In the genomic region with DNA sequence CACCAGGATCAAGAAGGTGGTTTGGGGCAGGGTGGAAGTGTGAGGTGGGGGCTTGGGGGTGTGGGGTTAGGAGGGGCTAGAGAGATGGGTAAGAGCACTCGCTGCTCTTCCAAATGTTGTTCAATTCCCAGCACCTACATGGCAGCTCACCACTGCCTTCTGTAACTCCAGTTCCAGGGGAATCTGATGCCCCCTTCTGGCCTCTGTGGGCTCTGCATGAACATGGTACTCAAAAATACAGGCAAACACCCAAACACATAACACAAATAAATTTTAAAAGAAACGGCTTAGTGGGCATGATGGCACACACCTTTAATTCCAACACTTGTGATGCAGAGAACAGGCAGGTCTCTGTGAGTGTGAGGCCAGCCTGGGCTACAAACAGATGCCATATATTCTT, we compare ENCODE assay signal across 11 mouse cellular contexts. TPM values are rescaled to one million over a fixed set of nuclear protein-coding genes. Genes with fewer than 3 reads are reported as not detected.
DNase-seq lines count a peak whose midpoint lies in the region; ATAC-seq and TF ChIP-seq lines count a peak whose summit lies in the region.
"Had no signal": no experiment of that assay in that cellular context is flagged by ENCODE, and none has a peak within 500 bp of the region (broad histone marks: within the 10 kb centered on the region; RNA-seq: fewer than 3 reads in every experiment).

No protein-coding gene starts in this region.

- H3K4me3 ChIP-seq in lung, adult 2 months (replicated peaks; ENCODE audit: extremely low read depth, low read depth, low read length): no peak overlapping the region
- H3K4me3 ChIP-seq: embryonic facial prominence, embryonic 13.5 days; neural tube, embryonic 12.5 days had no signal

- H3K4me1 ChIP-seq in lung, adult 2 months (ENCODE audit: control insufficient read depth, insufficient read depth, low read length): no peaks in the 10 kb centered on the region

- no peak for TF ChIP-seq POLR2A in lung, adult 2 months (IDR thresholded peaks at IDR 0.05; ENCODE audit: borderline replicate concordance, extremely low read depth, low read depth, low read length)

- peak; percentile 37 to 42 for DNase-seq in cerebellum, postnatal 10 days
- no peak for DNase-seq in lung, adult 2 months
- no peak for DNase-seq in lung, postnatal 25 days (ENCODE audit: low spot score)
- DNase-seq in embryo, embryonic 11 days: peak; percentile 51
- DNase-seq in thymus, postnatal 0 days (ENCODE audit: low spot score): peak; percentile 33
- DNase-seq in left cerebral cortex, adult 18-20 months (ENCODE audit: low spot score in 2 of 2): no peak
- DNase-seq in layer of hippocampus, postnatal 14 days (ENCODE audit: low spot score in 2 of 2): no peak

- peak; percentile 38; the same call in 1 of the 2 replicates for TF ChIP-seq CTCF in lung, adult 2 months (IDR thresholded peaks at IDR 0.05; ENCODE audit: insufficient read depth, low read length)

- WGBS in lung, adult 2 months: 45% methylated on average over 2 of the region's 2 CpGs

- ATAC-seq in cerebellum, adult (ENCODE audit: insufficient number of reproducible peaks, low FRiP score, low TSS enrichment): no peak

RNA-seq across cellular contexts. Expression of a gene that starts 3.8 kb away (rescaled TPM):
- polyA plus RNA-seq in lung, adult 2 months (2012; rRNA removed): 1.2 and 1.7 TPM in 2 replicates
- 0.79 and 1.4 TPM in 2 replicates for polyA plus RNA-seq in thymus, postnatal 0 days (2015; fragmentation: Nextera tagmentation; extraction: Ambion mirVana)
- total RNA-seq in left cerebral cortex, adult 18-20 months (2021): 1 to 10 TPM; 1.8 to 2.2 TPM
- 1 to 10 TPM; 2.8 to 2.9 TPM for total RNA-seq in layer of hippocampus, postnatal 14 days (2021)
- polyA plus RNA-seq: G1E had no signal

RNA-seq across cellular contexts. Expression of a gene that starts 3.9 kb away (rescaled TPM):
- polyA plus RNA-seq in lung, adult 2 months (2012; rRNA removed): not detected in 2 replicates
- not detected in 2 replicates for polyA plus RNA-seq in thymus, postnatal 0 days (2015; fragmentation: Nextera tagmentation; extraction: Ambion mirVana)
- not detected for total RNA-seq in left cerebral cortex, adult 18-20 months (2021)
- not detected for total RNA-seq in layer of hippocampus, postnatal 14 days (2021)
- total RNA-seq: G1E had no signal
- polyA plus RNA-seq: embryonic facial prominence, embryonic 13.5 days; neural tube, embryonic 12.5 days had no signal

RNA-seq across cellular contexts. Expression of a gene that starts 29.3 kb away (rescaled TPM):
- polyA plus RNA-seq in lung, adult 2 months (2012; rRNA removed): 1.4 and 2.0 TPM in 2 replicates
- polyA plus RNA-seq in thymus, postnatal 0 days (2015; fragmentation: Nextera tagmentation; extraction: Ambion mirVana): 0.66 and 0.75 TPM in 2 replicates
- total RNA-seq in left cerebral cortex, adult 18-20 months (2021): 10 to 100 TPM; 18.6 to 19.5 TPM
- 10 to 100 TPM; 26.0 to 28.6 TPM for total RNA-seq in layer of hippocampus, postnatal 14 days (2021)
- polyA plus RNA-seq: G1E had no signal

RNA-seq across cellular contexts. Expression of a gene that starts 30.4 kb away (rescaled TPM):
- polyA plus RNA-seq in lung, adult 2 months (2012; rRNA removed): 11.7 and 21.1 TPM in 2 replicates
- polyA plus RNA-seq in thymus, postnatal 0 days (2015; fragmentation: Nextera tagmentation; extraction: Ambion mirVana): 13.3 and 18.4 TPM in 2 replicates
- total RNA-seq in left cerebral cortex, adult 18-20 months (2021): 1 to 10 TPM; 9.1 to 9.5 TPM
- 10 to 100 TPM; 10.1 to 11.1 TPM for total RNA-seq in layer of hippocampus, postnatal 14 days (2021)

RNA-seq across cellular contexts. Expression of a gene that starts 30.5 kb away (rescaled TPM):
- 16.9 and 28.1 TPM in 2 replicates for polyA plus RNA-seq in lung, adult 2 months (2012; rRNA removed)
- polyA plus RNA-seq in thymus, postnatal 0 days (2015; fragmentation: Nextera tagmentation; extraction: Ambion mirVana): 34.7 and 36.1 TPM in 2 replicates
- total RNA-seq in left cerebral cortex, adult 18-20 months (2021): 100 to 1,000 TPM; 115 to 120 TPM
- total RNA-seq in layer of hippocampus, postnatal 14 days (2021): 100 to 1,000 TPM; 135 to 140 TPM

Comparison
In these comparisons a context has a peak if more than half of its experiments do, and no peak if none do; other contexts are left out.
1. DNase-seq: peak in cerebellum, postnatal 10 days (2 of 2), embryo, embryonic 11 days (single experiment) and thymus, postnatal 0 days (single experiment); none in lung, adult 2 months (single experiment), lung, postnatal 25 days (single experiment), left cerebral cortex, adult 18-20 months (0 of 2) and layer of hippocampus, postnatal 14 days (0 of 2).